7 mouse cellular contexts compared by ENCODE assay signal in genomic region chr9:118476766-118477271, GRCm38 (mm10). TPM values are rescaled to one million over a fixed set of nuclear protein-coding genes. Genes with fewer than 3 reads are reported as not detected.
A peak's percentile ranks its signal among the peaks of the same experiment; 100 is the strongest.
DNase-seq lines count a peak whose midpoint lies in the region; ATAC-seq and TF ChIP-seq lines count a peak whose summit lies in the region.

No protein-coding gene starts in this region.

- TF ChIP-seq CTCF in stomach, postnatal 0 days (IDR thresholded peaks at IDR 0.05; ENCODE audit: low read depth): no peak
- TF ChIP-seq CTCF in left cerebral cortex, adult 2 months (IDR thresholded peaks at IDR 0.05): no peak

- peak overlapping the region; percentile 82 for H3K27ac ChIP-seq in forebrain, embryonic 13.5 days
- H3K27ac ChIP-seq in limb, embryonic 12.5 days: no peak overlapping the region
- no peak overlapping the region for H3K27ac ChIP-seq in stomach, postnatal 0 days (replicated peaks)
- no peak overlapping the region for H3K27ac ChIP-seq in left cerebral cortex, adult 2 months

- ATAC-seq in megakaryocyte, adult 5-6 weeks (ENCODE audit: poor library complexity, severe bottlenecking): no peak
- ATAC-seq in forebrain, embryonic 13.5 days: peak; percentile 49
- ATAC-seq in limb, embryonic 12.5 days (ENCODE audit: insufficient number of reproducible peaks, insufficient read depth, low FRiP score, low TSS enrichment, low read depth): no peak
- ATAC-seq in stomach, postnatal 0 days (ENCODE audit: low FRiP score, low TSS enrichment): no peak

- no peaks in the 10 kb centered on the region for H3K9me3 ChIP-seq in megakaryocyte, embryonic 14.5 days
- H3K9me3 ChIP-seq in forebrain, embryonic 13.5 days (replicated peaks): no peaks in the 10 kb centered on the region
- no peaks in the 10 kb centered on the region for H3K9me3 ChIP-seq in limb, embryonic 12.5 days
- no peaks in the 10 kb centered on the region for H3K9me3 ChIP-seq in stomach, postnatal 0 days (ENCODE audit: control insufficient read depth, low read length)

- H3K4me2 ChIP-seq in forebrain, embryonic 13.5 days: peak overlapping the region; percentile 68
- peak overlapping the region; percentile 61 for H3K4me2 ChIP-seq in limb, embryonic 12.5 days
- H3K4me2 ChIP-seq in stomach, postnatal 0 days (replicated peaks; ENCODE audit: low read depth): peak overlapping the region; percentile 74; the same call in 1 of the 2 replicates

- no peak for DNase-seq in stomach, postnatal 0 days (ENCODE audit: low spot score)
- no peak for DNase-seq in left cerebral cortex, adult 2 months (ENCODE audit: extremely low spot score in 1 of 2, low spot score in 2 of 2)
- no peak for DNase-seq in layer of hippocampus, adult 11-12 months (ENCODE audit: low spot score)

- no peak for TF ChIP-seq EP300 in stomach, postnatal 0 days (optimal IDR thresholded peaks at IDR 0.05)

- no peaks in the 10 kb centered on the region for H3K36me3 ChIP-seq in megakaryocyte, embryonic 14.5 days (replicated peaks; ENCODE audit: low read length)
- H3K36me3 ChIP-seq in forebrain, embryonic 13.5 days (ENCODE audit: poor library complexity, severe bottlenecking): no peaks in the 10 kb centered on the region
- H3K36me3 ChIP-seq in limb, embryonic 12.5 days: no peaks in the 10 kb centered on the region
- H3K36me3 ChIP-seq in stomach, postnatal 0 days (ENCODE audit: control insufficient read depth, insufficient read depth, low read length): no peaks in the 10 kb centered on the region

- intact Hi-C loops in left cerebral cortex, adult 2 months (cut with DNase I): no loop called here

- H3K4me1 ChIP-seq in megakaryocyte, embryonic 14.5 days: peaks cover 37% of the 10 kb centered on the region
- H3K4me1 ChIP-seq in forebrain, embryonic 13.5 days: peaks cover 41% of the 10 kb centered on the region
- peaks cover 30% of the 10 kb centered on the region for H3K4me1 ChIP-seq in limb, embryonic 12.5 days (replicated peaks)
- H3K4me1 ChIP-seq in stomach, postnatal 0 days (replicated peaks; ENCODE audit: control insufficient read depth, insufficient read depth): 0 out of 2 replicates have a peak, but pooled peaks cover 2% of the 10 kb centered on the region

- H3K27me3 ChIP-seq in megakaryocyte, embryonic 14.5 days (replicated peaks): peaks cover 81% of the 10 kb centered on the region
- H3K27me3 ChIP-seq in forebrain, embryonic 13.5 days: peaks cover 83% of the 10 kb centered on the region
- peaks cover 83% of the 10 kb centered on the region for H3K27me3 ChIP-seq in limb, embryonic 12.5 days
- peaks cover 38% of the 10 kb centered on the region for H3K27me3 ChIP-seq in stomach, postnatal 0 days (ENCODE audit: control insufficient read depth, insufficient read depth, low read length)

- H3K9ac ChIP-seq in forebrain, embryonic 13.5 days: peak overlapping the region; percentile 57
- no peak overlapping the region for H3K9ac ChIP-seq in limb, embryonic 12.5 days (replicated peaks)
- H3K9ac ChIP-seq in stomach, postnatal 0 days (ENCODE audit: low read length): no peak overlapping the region

- H3K4me3 ChIP-seq in megakaryocyte, embryonic 14.5 days (replicated peaks): peak overlapping the region; percentile 90
- H3K4me3 ChIP-seq in forebrain, embryonic 13.5 days: peak overlapping the region; percentile 56
- peak overlapping the region; percentile 43 for H3K4me3 ChIP-seq in limb, embryonic 12.5 days (replicated peaks)
- peak overlapping the region; percentile 34; the same call in 1 of the 2 replicates for H3K4me3 ChIP-seq in stomach, postnatal 0 days (ENCODE audit: low read depth, low read length)
- H3K4me3 ChIP-seq in left cerebral cortex, adult 2 months: no peak overlapping the region

- under 1% methylated on average over 33 of the region's 33 CpGs for WGBS in forebrain, embryonic 13.5 days
- WGBS in limb, embryonic 12.5 days: under 1% methylated on average over 33 of the region's 33 CpGs
- 2% methylated on average over 33 of the region's 33 CpGs for WGBS in stomach, postnatal 0 days

RNA-seq across cellular contexts. Expression of gene Eomes, which starts 1.2 kb away (rescaled TPM):
- not detected in 2 replicates for polyA plus RNA-seq in megakaryocyte, embryonic 14.5 days (2012; ENCODE audit: insufficient read depth, low replicate concordance)
- 0.78 and 1.3 TPM in 2 replicates for total RNA-seq in megakaryocyte, adult 5-6 weeks (2015)
- total RNA-seq in megakaryocyte, adult 5-6 weeks (2017): 0.37 and 1.8 TPM in 2 replicates
- 24.4 and 30.7 TPM in 2 replicates for polyA plus RNA-seq in forebrain, embryonic 13.5 days (2015; fragmentation: Nextera tagmentation; extraction: Ambion mirVana)
- 0.75 and 2.1 TPM in 2 replicates for polyA plus RNA-seq in limb, embryonic 12.5 days (2016; fragmentation: Nextera tagmentation; extraction: Ambion mirVana)
- 0.07 and 0.11 TPM in 2 replicates for polyA plus RNA-seq in stomach, postnatal 0 days (2015; fragmentation: Nextera tagmentation; extraction: Ambion mirVana)
- total RNA-seq in left cerebral cortex, adult 2 months (2021): under 1 TPM in 1 of 2 experiments, not detected in 1; 0.16 TPM

RNA-seq across cellular contexts. Expression of gene Golga4, which starts 29.2 kb away (rescaled TPM):
- polyA plus RNA-seq in megakaryocyte, embryonic 14.5 days (2012; ENCODE audit: insufficient read depth, low replicate concordance): 1.2 and 11.7 TPM in 2 replicates
- total RNA-seq in megakaryocyte, adult 5-6 weeks (2015): 20.7 and 27.3 TPM in 2 replicates
- 46.0 and 57.2 TPM in 2 replicates for total RNA-seq in megakaryocyte, adult 5-6 weeks (2017)
- polyA plus RNA-seq in forebrain, embryonic 13.5 days (2015; fragmentation: Nextera tagmentation; extraction: Ambion mirVana): 54.3 and 56.1 TPM in 2 replicates
- 62.4 and 68.5 TPM in 2 replicates for polyA plus RNA-seq in limb, embryonic 12.5 days (2016; fragmentation: Nextera tagmentation; extraction: Ambion mirVana)
- polyA plus RNA-seq in stomach, postnatal 0 days (2015; fragmentation: Nextera tagmentation; extraction: Ambion mirVana): 34.2 and 37.0 TPM in 2 replicates
- total RNA-seq in left cerebral cortex, adult 2 months (2021): 100 to 1,000 TPM; 108 to 110 TPM
